ENCODE assay signal across 8 mouse cellular contexts in genomic region chr12:108003483-108003882, GRCm38 (mm10). TPM values are rescaled to one million over a fixed set of nuclear protein-coding genes. Genes with fewer than 3 reads are reported as not detected.
DNase-seq lines count a peak whose midpoint lies in the region; ATAC-seq and TF ChIP-seq lines count a peak whose summit lies in the region.

Gene Bcl11b, minus strand, starts transcription at chr12:108003602.

- H3K4me1 ChIP-seq in liver, adult 2 months (ENCODE audit: control insufficient read depth, insufficient read depth, low read length): no peaks in the 10 kb centered on the region
- 0 out of 2 replicates have a peak, but pooled peaks cover 5% of the 10 kb centered on the region for H3K4me1 ChIP-seq in embryonic facial prominence, embryonic 14.5 days (ENCODE audit: control insufficient read depth, insufficient read depth, low read length)
- H3K4me1 ChIP-seq in intestine, embryonic 15.5 days (replicated peaks): peaks cover 22% of the 10 kb centered on the region
- peaks cover 41% of the 10 kb centered on the region for H3K4me1 ChIP-seq in midbrain, embryonic 13.5 days (replicated peaks)

- H3K27me3 ChIP-seq in liver, adult 2 months (ENCODE audit: control insufficient read depth, insufficient read depth, low read length): peaks cover 31% of the 10 kb centered on the region
- H3K27me3 ChIP-seq in embryonic facial prominence, embryonic 14.5 days (replicated peaks; ENCODE audit: control insufficient read depth, insufficient read depth, low read length): peaks cover 3% of the 10 kb centered on the region; the same call in 1 of the 2 replicates
- peaks cover 15% of the 10 kb centered on the region for H3K27me3 ChIP-seq in intestine, embryonic 15.5 days (replicated peaks)
- peaks cover 14% of the 10 kb centered on the region for H3K27me3 ChIP-seq in midbrain, embryonic 13.5 days

- no peaks in the 10 kb centered on the region for H3K36me3 ChIP-seq in liver, adult 2 months (ENCODE audit: control insufficient read depth, insufficient read depth, low read length)
- H3K36me3 ChIP-seq in embryonic facial prominence, embryonic 14.5 days (ENCODE audit: control insufficient read depth, insufficient read depth, low read length): no peaks in the 10 kb centered on the region
- no peaks in the 10 kb centered on the region for H3K36me3 ChIP-seq in intestine, embryonic 15.5 days
- H3K36me3 ChIP-seq in midbrain, embryonic 13.5 days: no peaks in the 10 kb centered on the region

- no peak for TF ChIP-seq CTCF in liver, adult 2 months (IDR thresholded peaks at IDR 0.05; ENCODE audit: low read depth, low read length)

- no peak within 1 kb of the TSS for H3K27ac ChIP-seq in liver, adult 2 months (replicated peaks; ENCODE audit: insufficient read depth, low read depth, low read length)
- peak within 1 kb of the TSS; percentile 98 for H3K27ac ChIP-seq in embryonic facial prominence, embryonic 14.5 days (replicated peaks; ENCODE audit: low read depth, low read length)
- peak within 1 kb of the TSS; percentile 99 for H3K27ac ChIP-seq in intestine, embryonic 15.5 days
- H3K27ac ChIP-seq in midbrain, embryonic 13.5 days: peak within 1 kb of the TSS; percentile 98

- H3K9me3 ChIP-seq in embryonic facial prominence, embryonic 14.5 days (ENCODE audit: control insufficient read depth, low read length): no peaks in the 10 kb centered on the region
- no peaks in the 10 kb centered on the region for H3K9me3 ChIP-seq in intestine, embryonic 15.5 days
- H3K9me3 ChIP-seq in midbrain, embryonic 13.5 days: no peaks in the 10 kb centered on the region

- peak within 1 kb of the TSS; percentile 78 for H3K4me2 ChIP-seq in embryonic facial prominence, embryonic 14.5 days (ENCODE audit: low read depth, low read length)
- peak within 1 kb of the TSS; percentile 95 for H3K4me2 ChIP-seq in intestine, embryonic 15.5 days (replicated peaks)
- peak within 1 kb of the TSS; percentile 84 for H3K4me2 ChIP-seq in midbrain, embryonic 13.5 days (replicated peaks)

- WGBS in liver, adult 2 months: 2% methylated on average over 19 of the region's 19 CpGs
- 0% methylated on average over 19 of the region's 19 CpGs for WGBS in embryonic facial prominence, embryonic 14.5 days
- WGBS in intestine, embryonic 15.5 days: under 1% methylated on average over 19 of the region's 19 CpGs
- under 1% methylated on average over 19 of the region's 19 CpGs for WGBS in midbrain, embryonic 13.5 days

- no peak within 1 kb of the TSS for H3K9ac ChIP-seq in liver, adult 2 months (ENCODE audit: low read depth, low read length)
- peak within 1 kb of the TSS; percentile 97 for H3K9ac ChIP-seq in embryonic facial prominence, embryonic 14.5 days (ENCODE audit: low read depth, low read length)
- peak within 1 kb of the TSS; percentile 90 for H3K9ac ChIP-seq in intestine, embryonic 15.5 days
- peak within 1 kb of the TSS; percentile 94 for H3K9ac ChIP-seq in midbrain, embryonic 13.5 days (replicated peaks)

- peak within 1 kb of the TSS; percentile 23; the same call in 1 of the 2 replicates for H3K4me3 ChIP-seq in liver, adult 2 months (ENCODE audit: insufficient read depth, low read depth, low read length)
- H3K4me3 ChIP-seq in embryonic facial prominence, embryonic 14.5 days (ENCODE audit: low read depth, low read length): peak within 1 kb of the TSS; percentile 79
- H3K4me3 ChIP-seq in intestine, embryonic 15.5 days (replicated peaks): peak within 1 kb of the TSS; percentile 59
- H3K4me3 ChIP-seq in midbrain, embryonic 13.5 days (replicated peaks): peak within 1 kb of the TSS; percentile 96

- DNase-seq in liver, adult 2 months (ENCODE audit: extremely low read depth, low read depth, low spot score): no peak
- DNase-seq in liver: no peak
- DNase-seq in embryonic facial prominence, embryonic 14.5 days (ENCODE audit: low spot score): no peak
- DNase-seq in spleen, adult 12 weeks (ENCODE audit: low spot score): no peak
- DNase-seq in cerebellum, adult 9-10 months: no peak
- no peak for DNase-seq in kidney, adult 8-10 months

- TF ChIP-seq POLR2A in liver, adult 2 months (IDR thresholded peaks at IDR 0.05; ENCODE audit: extremely low read depth, insufficient read depth, low read length): no peak

- H3K79me2 ChIP-seq in liver, adult 2 months (ENCODE audit: control insufficient read depth, insufficient read depth, low read length): no peaks in the 10 kb centered on the region

- no peak; the same call in 1 of the 2 replicates for ATAC-seq in embryonic facial prominence, embryonic 14.5 days (ENCODE audit: low read depth)
- no peak for ATAC-seq in intestine, embryonic 15.5 days
- ATAC-seq in midbrain, embryonic 13.5 days: no peak

RNA-seq across cellular contexts. Expression of gene Bcl11b, which starts in this region (rescaled TPM):
- total RNA-seq in liver, adult 2 months (2014; rRNA removed): 0.13 and 0.18 TPM in 2 replicates
- polyA plus RNA-seq in liver, adult 2 months (2012; rRNA removed): 0.19 and 0.39 TPM in 2 replicates
- polyA plus RNA-seq in embryonic facial prominence, embryonic 14.5 days (2014; fragmentation: Nextera tagmentation; extraction: Ambion mirVana): 16.5 and 20.7 TPM in 2 replicates
- 6.7 and 6.9 TPM in 2 replicates for polyA plus RNA-seq in intestine, embryonic 15.5 days (2015; fragmentation: Nextera tagmentation; extraction: Ambion mirVana)
- 19.2 and 27.0 TPM in 2 replicates for polyA plus RNA-seq in midbrain, embryonic 13.5 days (2015; fragmentation: Nextera tagmentation; extraction: Ambion mirVana)

Comparison
In these comparisons a context has a peak if more than half of its experiments do, and no peak if none do; other contexts are left out.
1. H3K4me3 ChIP-seq: peak in every context shown above with its lines; median percentile 96 in midbrain, embryonic 13.5 days; 79 in embryonic facial prominence, embryonic 14.5 days; 59 in intestine, embryonic 15.5 days; 23 in liver, adult 2 months.